9 mouse cellular contexts compared by ENCODE assay signal in genomic region chr4:21688703-21689200, GRCm38 (mm10). TPM values are rescaled to one million over a fixed set of nuclear protein-coding genes. Genes with fewer than 3 reads are reported as not detected.
DNase-seq lines count a peak whose midpoint lies in the region; ATAC-seq and TF ChIP-seq lines count a peak whose summit lies in the region.
"Had no signal": no experiment of that assay in that cellular context is flagged by ENCODE, and none has a peak within 500 bp of the region (broad histone marks: within the 10 kb centered on the region; RNA-seq: fewer than 3 reads in every experiment).

No protein-coding gene starts in this region.

- peaks cover 85% of the 10 kb centered on the region for H3K27me3 ChIP-seq in hindbrain, postnatal 0 days (ENCODE audit: insufficient read depth, low read length)

- H3K36me3 ChIP-seq in hindbrain, postnatal 0 days (ENCODE audit: insufficient read depth, low read length) = no peaks in the 10 kb centered on the region

- peak; percentile 57; the same call in 1 of the 2 replicates for ATAC-seq in hindbrain, postnatal 0 days

- H3K9ac ChIP-seq in hindbrain, postnatal 0 days (replicated peaks; ENCODE audit: low read length) = peak overlapping the region; percentile 40

- H3K4me1 ChIP-seq in hindbrain, postnatal 0 days (ENCODE audit: insufficient read depth, low read length) = no peaks in the 10 kb centered on the region

- H3K9me3 ChIP-seq in hindbrain, postnatal 0 days (ENCODE audit: low read length) = no peaks in the 10 kb centered on the region

- peak overlapping the region; percentile 16; the same call in 1 of the 2 replicates for H3K27ac ChIP-seq in hindbrain, postnatal 0 days

- peak; percentile 59 for DNase-seq in adrenal gland, adult 2 months
- DNase-seq in adrenal gland, postnatal 4 days (ENCODE audit: low spot score in 2 of 2) = no peak
- peak; percentile 19 for DNase-seq in thymus, postnatal 4 days
- DNase-seq in thymus, postnatal 0 days (ENCODE audit: low spot score) = no peak
- DNase-seq in hindbrain, postnatal 0 days (ENCODE audit: low spot score) = peak; percentile 49
- DNase-seq in lung, postnatal 14 days = peak; percentile 7
- no peak for DNase-seq in adipocyte (ENCODE audit: low spot score)
- DNase-seq in right cerebral cortex, adult 2 months (ENCODE audit: low spot score in 2 of 2) = no peak

- TF ChIP-seq CTCF in hindbrain, postnatal 0 days (IDR thresholded peaks at IDR 0.05; ENCODE audit: low read depth) = no peak

- peak overlapping the region; percentile 60 for H3K4me2 ChIP-seq in hindbrain, postnatal 0 days (ENCODE audit: low read depth, low read length)

- WGBS in hindbrain, postnatal 0 days = under 1% methylated on average over 41 of the region's 64 CpGs

- peak overlapping the region; percentile 43 for H3K4me3 ChIP-seq in hindbrain, postnatal 0 days (ENCODE audit: low read length)

RNA-seq across cellular contexts. Expression of gene Prdm13, which starts 3.0 kb away (rescaled TPM):
- not detected for total RNA-seq in adrenal gland, adult 2 months (2021)
- 0.03 TPM in 1 of 2 replicates, not detected in the other for polyA plus RNA-seq in adrenal gland, adult 2 months (2012; rRNA removed)
- not detected for total RNA-seq in adrenal gland, postnatal 4 days (2021)
- not detected in 2 replicates for polyA plus RNA-seq in thymus, postnatal 0 days (2015; fragmentation: Nextera tagmentation; extraction: Ambion mirVana)
- 12.4 and 14.5 TPM in 2 replicates for total RNA-seq in hindbrain, postnatal 0 days (2014; rRNA removed)
- polyA plus RNA-seq in hindbrain, postnatal 0 days (2015; fragmentation: Nextera tagmentation; extraction: Ambion mirVana) = 1.3 and 1.5 TPM in 2 replicates
- total RNA-seq: neutrophil, adult 5-6 weeks had no signal

RNA-seq across cellular contexts. Expression of gene Ccnc, which starts 38.7 kb away (rescaled TPM):
- 10 to 100 TPM; 18.5 to 26.9 TPM for total RNA-seq in adrenal gland, adult 2 months (2021)
- 2.4 and 2.7 TPM in 2 replicates for polyA plus RNA-seq in adrenal gland, adult 2 months (2012; rRNA removed)
- total RNA-seq in adrenal gland, postnatal 4 days (2021) = 10 to 100 TPM; 21.3 to 22.4 TPM
- polyA plus RNA-seq in thymus, postnatal 0 days (2015; fragmentation: Nextera tagmentation; extraction: Ambion mirVana) = 38.9 and 39.7 TPM in 2 replicates
- 28.0 and 29.4 TPM in 2 replicates for total RNA-seq in hindbrain, postnatal 0 days (2014; rRNA removed)
- 60.7 and 67.2 TPM in 2 replicates for polyA plus RNA-seq in hindbrain, postnatal 0 days (2015; fragmentation: Nextera tagmentation; extraction: Ambion mirVana)

Comparison
In these comparisons a context has a peak if more than half of its experiments do, and no peak if none do; other contexts are left out.
1. DNase-seq: peak in adrenal gland, adult 2 months (single experiment), thymus, postnatal 4 days (single experiment), hindbrain, postnatal 0 days (single experiment) and lung, postnatal 14 days (single experiment); none in adrenal gland, postnatal 4 days (0 of 2), thymus, postnatal 0 days (single experiment), adipocyte (single experiment) and right cerebral cortex, adult 2 months (0 of 2).
2. RNA of gene Prdm13, which starts 3.0 kb away (total RNA-seq): 12.4 to 14.5 TPM in hindbrain, postnatal 0 days; not detected in adrenal gland, adult 2 months and not detected in adrenal gland, postnatal 4 days; every median in the first group is over 10 times any median in the second.